Mouse (Mus musculus): Measurements from ENCODE around the gene Hist1h2ad.
"Not testable (repeated sequence)": the region's sequence is repeated elsewhere in the genome, so short reads cannot be mapped to it uniquely, and the experiment has no call there.

DNA sequence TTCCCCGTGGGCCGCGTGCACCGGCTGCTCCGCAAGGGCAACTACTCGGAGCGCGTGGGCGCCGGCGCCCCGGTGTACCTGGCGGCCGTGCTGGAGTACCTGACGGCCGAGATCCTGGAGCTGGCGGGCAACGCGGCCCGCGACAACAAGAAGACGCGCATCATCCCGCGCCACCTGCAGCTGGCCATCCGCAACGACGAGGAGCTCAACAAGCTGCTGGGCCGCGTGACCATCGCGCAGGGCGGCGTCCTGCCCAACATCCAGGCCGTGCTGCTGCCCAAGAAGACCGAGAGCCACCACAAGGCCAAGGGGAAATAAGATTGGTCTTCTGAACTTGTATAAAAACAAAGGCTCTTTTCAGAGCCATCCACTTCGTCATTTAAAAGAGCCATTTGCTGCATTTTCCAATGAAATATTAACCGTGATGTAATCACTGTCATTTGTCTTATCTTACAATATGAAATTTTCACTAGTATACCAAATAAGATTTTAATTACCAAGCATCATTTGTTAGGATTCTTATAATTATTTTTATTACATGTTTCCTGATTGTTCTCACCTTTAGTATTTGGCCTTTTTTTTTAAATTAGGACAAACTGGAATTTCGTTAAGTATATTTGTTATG lies 477 bp downstream of the Hist1h2ad start:
- TF ChIP-seq FLI1 (IDR thresholded peaks at IDR 0.05; ENCODE audit: low read length); GATA1 (IDR thresholded peaks at IDR 0.05; ENCODE audit: borderline replicate concordance, low read length): not testable (repeated sequence)

All from megakaryocyte, embryonic 14.5 days (primary cell).